Mouse (Mus musculus) thymus, adult 2 months (tissue): Measurements from ENCODE around the gene Pex14.

ENCODE experiments used
- CTCF ChIP-seq: fragments of 200-500 bp; IDR thresholded peaks from 2 replicates; pipeline ENCODE4 v1.5.1; 2012; ENCODE audit warnings: mild to moderate bottlenecking, control low read depth, low read length, moderate library complexity, borderline replicate concordance; ENCODE audit not compliant: control insufficient read depth, poor library complexity, insufficient read depth; ENCODE audit errors: extremely low read depth
- POLR2A ChIP-seq: fragments of 200-500 bp; IDR thresholded peaks from 2 replicates; pipeline ENCODE4 v1.6.1; 2012; ENCODE audit warnings: mild to moderate bottlenecking, low read length, control low read depth, moderate library complexity; ENCODE audit not compliant: control insufficient read depth, poor library complexity, insufficient read depth; ENCODE audit errors: extremely low read depth

GRCm38 (mm10) chr4:148960011-148960410, 139.7 kb downstream of the Pex14 start:
- TF ChIP-seq CTCF (no peak), POLR2A (no peak)
